Mouse (Mus musculus): ENCODE data around the gene Akr1c21.
"Not testable (repeated sequence)": the region's sequence is repeated elsewhere in the genome, so short reads cannot be mapped to it uniquely, and the experiment has no call there.

The Akr1c21 gene

GRCm38 (mm10) chr13:4573871-4574270 is at the start of gene Akr1c21:
Akr1c21 (plus strand) TSS chr13:4574075.
- no peak for DNase-seq (ENCODE audit: low read depth, low spot score)

GRCm38 (mm10) chr13:4559143-4559542 is 14.7 kb upstream of the Akr1c21 start:
- DNase-seq (ENCODE audit: low read depth, low spot score), result no peak

GRCm38 (mm10) chr13:4560500-4560899 is 13.4 kb upstream of the Akr1c21 start:
- DNase-seq (ENCODE audit: low read depth, low spot score), result no peak

- no peak for DNase-seq (ENCODE audit: low read depth, low spot score)
These were observed 7.9 kb upstream of the Akr1c21 start for GRCm38 (mm10) chr13:4565996-4566395.

- no peak for DNase-seq (ENCODE audit: low read depth, low spot score)
These were observed 3.0 kb downstream of the Akr1c21 start for GRCm38 (mm10) chr13:4576921-4577320.

- not testable (repeated sequence) for DNase-seq (ENCODE audit: low read depth, low spot score)
These were observed 29.6 kb downstream of the Akr1c21 start for GRCm38 (mm10) chr13:4603431-4603830.

GRCm38 (mm10) chr13:4606821-4607220 is 32.9 kb downstream of the Akr1c21 start:
- no peak for DNase-seq (ENCODE audit: low read depth, low spot score)

GRCm38 (mm10) chr13:4608530-4608929 is 34.7 kb downstream of the Akr1c21 start:
- DNase-seq (ENCODE audit: low read depth, low spot score), result no peak

- peak; percentile 91 for DNase-seq (ENCODE audit: low read depth, low spot score)
These were observed 35.1 kb downstream of the Akr1c21 start, which contains the start of gene Akr1e1 for GRCm38 (mm10) chr13:4608961-4609409. Akr1e1 (minus strand) TSS chr13:4609174.

- DNase-seq (ENCODE audit: low read depth, low spot score), result peak; percentile 17
These were observed 37.0 kb downstream of the Akr1c21 start for GRCm38 (mm10) chr13:4610902-4611301.

Data from retina, postnatal 7 days (tissue).